Mouse (Mus musculus) lung, adult 2 months (tissue): ENCODE data around the gene Phf2. TPM values are rescaled to one million over a fixed set of nuclear protein-coding genes. Genes with fewer than 3 reads are reported as not detected.

Source experiments
- DNase-seq: peaks from one replicate; pipeline ENCODE4 v3.0.0; 2022
- H3K4me1 ChIP-seq: fragments of 200-500 bp; 2 replicates; pipeline ENCODE4 v1.6.1; 2011; ENCODE audit warnings: low read length; ENCODE audit not compliant: control insufficient read depth, insufficient read depth
- H3K4me3 ChIP-seq: fragments of 200-500 bp; replicated peaks from 2 replicates; pipeline ENCODE3; 2011; ENCODE audit warnings: low read depth, mild to moderate bottlenecking, control low read depth, low read length; ENCODE audit errors: extremely low read depth
- CTCF ChIP-seq: fragments of 200-500 bp; IDR thresholded peaks from 2 replicates; pipeline ENCODE4 v1.5.1; 2011; ENCODE audit warnings: mild to moderate bottlenecking, low read length, control low read depth; ENCODE audit not compliant: insufficient read depth
- POLR2A ChIP-seq: fragments of 200-500 bp; IDR thresholded peaks from 2 replicates; pipeline ENCODE4 v1.6.1; 2011; ENCODE audit warnings: low read depth, mild to moderate bottlenecking, control low read depth, low read length, borderline replicate concordance; ENCODE audit errors: extremely low read depth
- WGBS: fragments of 180-500 bp; shearing (Covaris S2); methylation state at CpG from one replicate; pipeline ENCODE4 v1.1.7; 2018; 5-methylcytosine and 5-hydroxymethylcytosine counted together
- polyA plus RNA-seq: library from polyadenylated mRNA; depleted of rRNA; stranded (reverse); fragments of >200 nt; gene quantifications from 2 replicates; pipeline ENCODE4 v1.2.3, GENCODE M21; 2012

The Phf2 gene
- polyA plus RNA-seq, 1 experiment, result 25.9 TPM

- Histone ChIP-seq H3K4me1 (peaks cover 18% of the 10 kb centered on the region), H3K4me3 (no peak overlapping the region)
- WGBS, result 30% methylated on average over 4 of the region's 4 CpGs
- TF ChIP-seq CTCF (no peak), POLR2A (no peak)
- no peak for DNase-seq
These were observed 25.6 kb downstream of the Phf2 start for GRCm38 (mm10) chr13:48845308-48845707.

GRCm38 (mm10) chr13:48843530-48843929, 27.4 kb downstream of the Phf2 start:
- Histone ChIP-seq H3K4me1 (peaks cover 16% of the 10 kb centered on the region), H3K4me3 (no peak overlapping the region)
- no peak for TF ChIP-seq CTCF
- TF ChIP-seq POLR2A, result no peak
- 82% methylated on average over 1 of the region's 1 CpGs for WGBS
- no peak for DNase-seq

- H3K4me3 ChIP-seq, result no peak overlapping the region
- peaks cover 12% of the 10 kb centered on the region for H3K4me1 ChIP-seq
- no peak for DNase-seq
- 32% methylated on average over 5 of the region's 5 CpGs for WGBS
- no peak for TF ChIP-seq POLR2A
- no peak for TF ChIP-seq CTCF
These were observed 28.9 kb downstream of the Phf2 start for GRCm38 (mm10) chr13:48841905-48842592.

GRCm38 (mm10) chr13:48838284-48838683, 32.6 kb downstream of the Phf2 start:
- WGBS, result 62% methylated on average over 2 of the region's 2 CpGs
- Histone ChIP-seq H3K4me1 (peaks cover 11% of the 10 kb centered on the region), H3K4me3 (no peak overlapping the region)
- no peak for DNase-seq
- TF ChIP-seq CTCF, result no peak
- TF ChIP-seq POLR2A, result no peak

GRCm38 (mm10) chr13:48837537-48837936, 33.4 kb downstream of the Phf2 start:
- WGBS, result 57% methylated on average over 6 of the region's 6 CpGs

GRCm38 (mm10) chr13:48830528-48831250, 40.2 kb downstream of the Phf2 start:
- Histone ChIP-seq H3K4me3 (no peak overlapping the region), H3K4me1 (no peaks in the 10 kb centered on the region)
- no peak for TF ChIP-seq CTCF
- no peak for TF ChIP-seq POLR2A
- no peak for DNase-seq
- WGBS, result 77% methylated on average over 14 of the region's 14 CpGs

More at GRCm38 (mm10) chr13:48837537-48837936, 33.4 kb downstream of the Phf2 start:
- TF ChIP-seq POLR2A (no peak), CTCF (no peak)
- no peak for DNase-seq
- Histone ChIP-seq H3K4me1 (peaks cover 11% of the 10 kb centered on the region), H3K4me3 (no peak overlapping the region)

- Histone ChIP-seq H3K4me1 (no peaks in the 10 kb centered on the region), H3K4me3 (no peak overlapping the region)
- WGBS, result 87% methylated on average over 4 of the region's 4 CpGs
- TF ChIP-seq CTCF (no peak), POLR2A (no peak)
- no peak for DNase-seq
These were observed 41.1 kb downstream of the Phf2 start for GRCm38 (mm10) chr13:48829780-48830179.

GRCm38 (mm10) chr13:48822871-48823270, 48.0 kb downstream of the Phf2 start:
- 94% methylated on average over 9 of the region's 9 CpGs for WGBS
- H3K4me3 ChIP-seq, result no peak overlapping the region
- no peaks in the 10 kb centered on the region for H3K4me1 ChIP-seq
- no peak for DNase-seq
- TF ChIP-seq CTCF (no peak), POLR2A (no peak)

GRCm38 (mm10) chr13:48822288-48822687, 48.6 kb downstream of the Phf2 start:
- 91% methylated on average over 10 of the region's 10 CpGs for WGBS

GRCm38 (mm10) chr13:48819131-48819530, 51.8 kb downstream of the Phf2 start:
- DNase-seq, result no peak
- WGBS, result 50% methylated on average over 3 of the region's 3 CpGs
- H3K4me3 ChIP-seq, result no peak overlapping the region
- no peaks in the 10 kb centered on the region for H3K4me1 ChIP-seq
- TF ChIP-seq CTCF, result no peak
- TF ChIP-seq POLR2A, result no peak

More at GRCm38 (mm10) chr13:48822288-48822687, 48.6 kb downstream of the Phf2 start:
- H3K4me3 ChIP-seq, result no peak overlapping the region
- TF ChIP-seq POLR2A, result no peak
- no peaks in the 10 kb centered on the region for H3K4me1 ChIP-seq
- DNase-seq, result no peak
